Mouse (Mus musculus) T-cell, adult 2 months (primary cell): Measurements from ENCODE around the gene Mcub.
A peak's percentile ranks its signal among the peaks of the same experiment; 100 is the strongest.

Experiments
- DNase-seq: peaks from one replicate; pipeline ENCODE4 v3.0.0; 2022; ENCODE audit warnings: low spot score

Gene Mcub

DNA sequence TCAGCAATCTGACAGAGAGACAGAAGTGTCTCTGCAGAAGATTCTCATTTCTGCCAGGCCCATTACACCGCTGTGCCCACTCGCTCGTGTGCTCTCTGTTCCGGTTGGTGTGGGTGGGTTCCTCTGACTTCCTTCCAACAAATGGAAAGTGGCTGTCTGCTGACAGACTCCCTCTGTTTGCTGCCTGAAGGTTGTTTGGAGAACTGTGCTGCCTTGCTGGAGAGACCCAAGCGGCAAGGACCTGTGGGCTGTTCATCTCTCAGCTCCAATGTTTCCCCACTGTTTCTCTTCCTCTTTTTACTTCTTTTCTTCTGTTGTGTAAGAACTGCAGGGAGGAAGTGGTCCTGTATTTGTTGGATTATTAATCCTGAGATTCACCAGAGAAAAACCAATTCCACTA lies 21.6 kb downstream of the Mcub start:
- DNase-seq: no peak

GRCm38 (mm10) chr3:129946217-129946914 lies 23.6 kb downstream of the Mcub start:
- DNase-seq: no peak

- DNase-seq: no peak
Measured at GRCm38 (mm10) chr3:129943813-129944212, 26.2 kb downstream of the Mcub start.

- DNase-seq: no peak
Measured at GRCm38 (mm10) chr3:129941291-129941690, 28.7 kb downstream of the Mcub start.

DNA sequence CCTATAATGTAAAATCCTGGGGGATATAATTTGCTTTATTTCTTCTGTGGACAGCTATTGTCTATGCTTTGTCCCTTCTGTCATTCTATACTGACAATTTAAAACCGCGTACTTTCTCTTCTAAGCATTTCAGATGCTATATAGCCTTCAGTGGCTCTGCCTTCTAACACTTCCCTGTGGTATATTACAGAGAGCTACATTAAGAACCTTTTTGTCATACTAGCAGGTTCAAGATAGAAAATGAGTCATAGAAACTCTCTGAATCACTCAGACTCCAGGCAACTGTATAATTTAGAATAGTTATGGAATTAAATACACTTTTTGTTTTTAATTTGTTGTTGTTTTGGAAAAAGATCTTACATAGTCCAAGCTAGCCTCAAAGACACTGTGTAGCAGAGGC lies 29.2 kb downstream of the Mcub start:
- no peak for DNase-seq

- DNase-seq: no peak
Measured at GRCm38 (mm10) chr3:129939058-129939457, 30.9 kb downstream of the Mcub start.

- no peak for DNase-seq
Measured at GRCm38 (mm10) chr3:129937848-129938247, 32.2 kb downstream of the Mcub start.

GRCm38 (mm10) chr3:129936561-129936960 lies 33.4 kb downstream of the Mcub start:
- no peak for DNase-seq

DNA sequence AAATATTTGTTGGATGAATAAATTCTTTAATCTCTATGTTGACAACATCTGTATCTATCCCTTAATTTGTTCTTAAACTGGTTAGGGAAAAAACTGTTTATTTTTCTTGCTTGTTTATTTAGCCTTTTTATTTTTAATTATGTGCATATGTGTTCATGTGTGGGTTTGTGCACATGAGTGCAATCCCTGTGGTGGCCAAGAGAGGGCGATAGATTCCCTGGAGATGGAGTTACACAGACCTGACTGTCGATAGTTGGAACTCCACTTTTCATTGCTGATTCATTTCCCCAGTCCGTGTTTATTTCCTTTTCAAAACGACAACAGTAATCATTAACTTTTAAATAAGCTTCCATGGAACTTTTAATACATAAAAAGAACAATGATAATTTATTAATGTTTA lies 37.6 kb downstream of the Mcub start:
- DNase-seq: no peak

GRCm38 (mm10) chr3:129930213-129930778 lies 39.7 kb downstream of the Mcub start:
- DNase-seq: no peak

GRCm38 (mm10) chr3:129925861-129926260 lies 44.1 kb downstream of the Mcub start:
- DNase-seq: no peak

GRCm38 (mm10) chr3:129923581-129923980 lies 46.4 kb downstream of the Mcub start:
- no peak for DNase-seq

DNA sequence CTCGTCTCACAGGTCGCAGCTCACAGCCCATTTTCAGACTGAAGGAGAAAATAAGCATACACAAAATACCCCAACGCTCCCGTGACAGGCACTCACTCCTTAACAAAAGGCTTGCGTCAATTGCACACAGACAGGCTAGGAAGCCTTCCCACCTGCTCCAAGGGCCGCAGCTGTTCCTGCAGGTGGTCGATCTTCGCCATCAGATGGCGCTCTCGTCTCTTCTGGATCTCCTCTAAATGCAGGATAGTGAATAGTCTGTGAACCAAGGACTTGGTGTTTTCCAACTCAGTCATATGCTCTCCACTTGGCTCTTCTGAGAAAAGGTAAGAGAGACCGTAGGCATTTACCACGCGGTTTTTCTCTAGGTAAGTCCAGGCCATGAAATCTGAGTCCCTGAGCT lies 51.6 kb downstream of the Mcub start:
- DNase-seq: peak; percentile 32

DNA sequence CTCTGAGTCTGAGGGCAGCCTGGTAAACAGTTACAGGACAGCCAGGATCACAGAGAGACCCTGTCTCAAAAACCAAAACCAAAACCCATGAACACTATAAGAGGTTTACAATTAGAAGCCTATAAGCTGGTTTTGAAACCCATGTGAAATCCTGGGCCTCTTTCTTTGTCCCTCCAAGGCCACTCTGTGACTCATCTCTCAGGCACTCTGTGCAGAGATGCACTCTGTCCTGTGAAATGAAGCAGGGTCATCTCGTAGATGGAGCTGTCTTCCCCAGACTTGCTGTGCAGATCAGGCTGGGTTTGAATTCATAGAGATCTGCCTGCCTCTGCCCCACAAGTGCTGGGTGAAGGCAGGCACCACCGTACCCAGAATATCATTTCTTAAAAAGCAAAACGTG lies 52.6 kb downstream of the Mcub start:
- no peak for DNase-seq

- DNase-seq: no peak
Measured at GRCm38 (mm10) chr3:129913241-129913640, 56.8 kb downstream of the Mcub start.

DNA sequence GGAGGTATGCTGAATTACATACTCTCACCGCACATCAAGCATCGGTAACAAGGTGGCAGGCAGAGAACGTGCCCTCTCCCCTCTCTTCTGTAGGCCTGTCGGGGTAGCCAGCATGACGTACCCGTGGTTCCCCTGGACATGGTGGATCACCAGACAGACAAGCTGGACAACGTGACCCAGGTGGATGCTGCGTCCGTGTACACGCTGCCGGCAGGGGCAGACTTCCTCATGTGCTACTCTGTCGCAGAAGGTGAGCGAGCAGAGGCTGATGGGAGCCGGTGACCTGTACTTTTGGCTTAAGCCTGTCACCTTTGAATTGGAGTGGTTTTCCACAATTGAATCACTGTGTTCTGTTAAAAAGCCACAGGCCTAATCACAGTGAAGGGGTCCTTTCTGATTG lies 58.0 kb downstream of the Mcub start:
- no peak for DNase-seq

GRCm38 (mm10) chr3:129904381-129905132 lies 65.4 kb downstream of the Mcub start:
- DNase-seq: no peak

- DNase-seq: no peak
Measured at GRCm38 (mm10) chr3:129903866-129904265, 66.1 kb downstream of the Mcub start.

DNA sequence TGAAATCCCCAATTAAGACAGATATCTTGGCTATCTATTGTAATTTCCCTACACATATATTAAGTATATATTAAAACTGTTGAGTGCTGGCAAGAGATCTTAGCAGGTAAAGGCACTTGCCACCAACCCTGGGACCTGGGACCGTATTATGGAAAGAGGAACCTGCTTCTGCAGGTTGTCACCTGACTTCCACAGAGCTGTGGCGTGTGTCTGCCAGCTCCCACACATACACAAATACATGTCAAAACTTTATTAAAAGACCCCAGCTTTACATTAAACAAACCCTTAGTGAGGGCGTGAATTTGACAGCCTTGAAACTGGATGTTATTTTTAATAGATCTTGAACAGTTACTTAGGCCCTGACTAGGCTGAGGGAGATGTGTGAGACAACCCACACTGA lies 66.6 kb downstream of the Mcub start:
- no peak for DNase-seq

- peak; percentile 79 for DNase-seq
Measured at GRCm38 (mm10) chr3:129901271-129901809, 68.7 kb downstream of the Mcub start, which contains the start of gene Casp6. TSS of gene Casp6 (plus strand) at chr3:129901425.

DNA sequence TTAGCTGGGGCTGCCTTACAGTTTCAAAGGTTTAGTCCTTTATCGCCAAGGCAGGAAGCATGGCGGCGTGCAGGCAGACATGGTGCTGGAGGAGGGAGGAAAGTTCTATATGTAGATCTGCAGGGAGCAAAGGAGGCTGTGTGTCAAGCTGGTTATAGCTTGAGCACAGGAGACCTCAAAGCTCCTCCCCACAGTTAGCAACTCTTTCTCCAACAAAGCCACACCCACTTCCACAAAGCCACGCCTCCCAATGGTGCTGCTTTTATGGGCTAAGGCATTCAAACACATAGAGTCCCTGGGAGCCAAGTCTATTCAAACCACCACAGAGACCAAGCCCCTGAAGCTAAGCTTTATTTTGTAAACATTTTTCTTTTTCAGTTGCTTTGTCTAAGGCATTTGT lies 71.1 kb downstream of the Mcub start:
- DNase-seq: no peak

- DNase-seq: no peak
Measured at GRCm38 (mm10) chr3:129896591-129896990, 73.4 kb downstream of the Mcub start.

- DNase-seq: no peak
Measured at GRCm38 (mm10) chr3:129893143-129893542, 76.9 kb downstream of the Mcub start.
